ENCODE assay signal across 14 mouse cellular contexts in genomic region chr14:21607686-21608085, GRCm38 (mm10).
DNase-seq lines count a peak whose midpoint lies in the region; ATAC-seq and TF ChIP-seq lines count a peak whose summit lies in the region.
"Had no signal": no experiment of that assay in that cellular context is flagged by ENCODE, and none has a peak within 500 bp of the region (broad histone marks: within the 10 kb centered on the region; RNA-seq: fewer than 3 reads in every experiment).

No protein-coding gene starts in this region.

- H3K4me2 ChIP-seq in hindbrain, embryonic 13.5 days: no peak overlapping the region
- no peak overlapping the region; the same call in 1 of the 2 replicates for H3K4me2 ChIP-seq in forebrain, embryonic 12.5 days
- H3K4me2 ChIP-seq in midbrain, embryonic 14.5 days (ENCODE audit: low read length): no peak overlapping the region
- H3K4me2 ChIP-seq: embryonic facial prominence, embryonic 13.5 days; liver, embryonic 11.5 days had no signal

- peak overlapping the region; percentile 68 for H3K27ac ChIP-seq in hindbrain, embryonic 13.5 days
- H3K27ac ChIP-seq in hindbrain, embryonic 10.5 days: no peak overlapping the region
- H3K27ac ChIP-seq in forebrain, embryonic 12.5 days: peak overlapping the region; percentile 76
- peak overlapping the region; percentile 66 for H3K27ac ChIP-seq in midbrain, embryonic 14.5 days (replicated peaks; ENCODE audit: low read depth, low read length)
- H3K27ac ChIP-seq: embryonic facial prominence, embryonic 13.5 days had no signal

- no peaks in the 10 kb centered on the region for H3K27me3 ChIP-seq in hindbrain, embryonic 13.5 days
- no peaks in the 10 kb centered on the region for H3K27me3 ChIP-seq in hindbrain, embryonic 10.5 days (ENCODE audit: insufficient read depth, poor library complexity, severe bottlenecking)
- no peaks in the 10 kb centered on the region for H3K27me3 ChIP-seq in forebrain, embryonic 12.5 days
- no peaks in the 10 kb centered on the region for H3K27me3 ChIP-seq in midbrain, embryonic 14.5 days (ENCODE audit: control insufficient read depth, insufficient read depth, low read length)
- H3K27me3 ChIP-seq: CH12.LX; embryonic facial prominence, embryonic 13.5 days had no signal

- H3K36me3 ChIP-seq in hindbrain, embryonic 13.5 days: no peaks in the 10 kb centered on the region
- H3K36me3 ChIP-seq in hindbrain, embryonic 10.5 days: no peaks in the 10 kb centered on the region
- H3K36me3 ChIP-seq in forebrain, embryonic 12.5 days (replicated peaks): 0 out of 2 replicates have a peak, but pooled peaks cover 3% of the 10 kb centered on the region
- no peaks in the 10 kb centered on the region for H3K36me3 ChIP-seq in midbrain, embryonic 14.5 days (ENCODE audit: control insufficient read depth, insufficient read depth, low read length)
- H3K36me3 ChIP-seq: embryonic facial prominence, embryonic 13.5 days had no signal

- H3K9me3 ChIP-seq in hindbrain, embryonic 13.5 days: no peaks in the 10 kb centered on the region
- H3K9me3 ChIP-seq in hindbrain, embryonic 10.5 days: no peaks in the 10 kb centered on the region
- no peaks in the 10 kb centered on the region for H3K9me3 ChIP-seq in forebrain, embryonic 12.5 days
- H3K9me3 ChIP-seq in midbrain, embryonic 14.5 days (ENCODE audit: control insufficient read depth, low read length): no peaks in the 10 kb centered on the region
- H3K9me3 ChIP-seq: embryonic facial prominence, embryonic 13.5 days had no signal

- no peak for TF ChIP-seq CTCF in brain, embryonic 14.5 days (IDR thresholded peaks at IDR 0.05; ENCODE audit: borderline replicate concordance, extremely low read depth, insufficient read depth, insufficient read length)

- H3K4me1 ChIP-seq in hindbrain, embryonic 13.5 days (replicated peaks): peaks cover 30% of the 10 kb centered on the region
- H3K4me1 ChIP-seq in hindbrain, embryonic 10.5 days (replicated peaks): peaks cover 10% of the 10 kb centered on the region; the same call in 1 of the 2 replicates
- H3K4me1 ChIP-seq in forebrain, embryonic 12.5 days: peaks cover 28% of the 10 kb centered on the region
- peaks cover 26% of the 10 kb centered on the region for H3K4me1 ChIP-seq in midbrain, embryonic 14.5 days (ENCODE audit: control insufficient read depth, insufficient read depth, low read length)

- no peak overlapping the region for H3K9ac ChIP-seq in hindbrain, embryonic 13.5 days
- H3K9ac ChIP-seq in forebrain, embryonic 12.5 days: no peak overlapping the region
- no peak overlapping the region for H3K9ac ChIP-seq in midbrain, embryonic 14.5 days (replicated peaks; ENCODE audit: low read length)
- H3K9ac ChIP-seq: embryonic facial prominence, embryonic 13.5 days had no signal

- no peak for TF ChIP-seq POLR2A in brain, embryonic 14.5 days (IDR thresholded peaks at IDR 0.05; ENCODE audit: borderline replicate concordance, extremely low read depth, insufficient read depth, insufficient read length, poor library complexity, severe bottlenecking)

- H3K4me3 ChIP-seq in hindbrain, embryonic 13.5 days: no peak overlapping the region
- H3K4me3 ChIP-seq in hindbrain, embryonic 10.5 days: no peak overlapping the region
- no peak overlapping the region for H3K4me3 ChIP-seq in forebrain, embryonic 12.5 days (replicated peaks)
- no peak overlapping the region for H3K4me3 ChIP-seq in midbrain, embryonic 14.5 days (replicated peaks; ENCODE audit: low read depth, low read length)
- H3K4me3 ChIP-seq: embryonic facial prominence, embryonic 13.5 days had no signal

- no peak for ATAC-seq in hindbrain, embryonic 13.5 days (ENCODE audit: low FRiP score)
- no peak for ATAC-seq in forebrain, embryonic 12.5 days (ENCODE audit: low FRiP score)
- ATAC-seq in midbrain, embryonic 14.5 days (ENCODE audit: low FRiP score, low TSS enrichment): no peak
- ATAC-seq: intestine, embryonic 16.5 days; lung, postnatal 0 days had no signal

- 41% methylated on average over 4 of the region's 4 CpGs for WGBS in hindbrain, embryonic 13.5 days
- WGBS in hindbrain, embryonic 10.5 days: 89% methylated on average over 4 of the region's 4 CpGs
- WGBS in forebrain, embryonic 12.5 days: 42% methylated on average over 4 of the region's 4 CpGs
- 40% methylated on average over 4 of the region's 4 CpGs for WGBS in midbrain, embryonic 14.5 days

- no peak for DNase-seq in hindbrain, embryonic 10.5 days (ENCODE audit: low spot score)
- DNase-seq in brain, embryonic 14.5 days (ENCODE audit: low read depth): peak; percentile 66
- DNase-seq in midbrain, embryonic 14.5 days: peak; percentile 45
- no peak for DNase-seq in testis, postnatal 14 days (ENCODE audit: low spot score)
- no peak for DNase-seq in right cerebral cortex, postnatal 14 days
- DNase-seq: kidney, postnatal 10 days; layer of hippocampus, postnatal 36 days had no signal

Comparison
In these comparisons a context has a peak if more than half of its experiments do, and no peak if none do; other contexts are left out.
1. DNase-seq: peak in brain, embryonic 14.5 days (single experiment) and midbrain, embryonic 14.5 days (single experiment); none in hindbrain, embryonic 10.5 days (single experiment), testis, postnatal 14 days (single experiment) and right cerebral cortex, postnatal 14 days (single experiment).